Mouse (Mus musculus) lung, adult 2 months (tissue): ENCODE measurements around the gene Pithd1. TPM values are rescaled to one million over a fixed set of nuclear protein-coding genes. Genes with fewer than 3 reads are reported as not detected.

Experiments
- DNase-seq: peaks from one replicate; pipeline ENCODE4 v3.0.0; 2022
- H3K4me1 ChIP-seq: fragments of 200-500 bp; 2 replicates; pipeline ENCODE4 v1.6.1; 2011; ENCODE audit warnings: low read length; ENCODE audit not compliant: control insufficient read depth, insufficient read depth
- H3K4me3 ChIP-seq: fragments of 200-500 bp; replicated peaks from 2 replicates; pipeline ENCODE3; 2011; ENCODE audit warnings: low read depth, mild to moderate bottlenecking, control low read depth, low read length; ENCODE audit errors: extremely low read depth
- CTCF ChIP-seq: fragments of 200-500 bp; IDR thresholded peaks from 2 replicates; pipeline ENCODE4 v1.5.1; 2011; ENCODE audit warnings: mild to moderate bottlenecking, low read length, control low read depth; ENCODE audit not compliant: insufficient read depth
- POLR2A ChIP-seq: fragments of 200-500 bp; IDR thresholded peaks from 2 replicates; pipeline ENCODE4 v1.6.1; 2011; ENCODE audit warnings: low read depth, mild to moderate bottlenecking, control low read depth, low read length, borderline replicate concordance; ENCODE audit errors: extremely low read depth
- WGBS: fragments of 180-500 bp; shearing (Covaris S2); methylation state at CpG from one replicate; pipeline ENCODE4 v1.1.7; 2018; 5-methylcytosine and 5-hydroxymethylcytosine counted together
- polyA plus RNA-seq: library from polyadenylated mRNA; depleted of rRNA; stranded (reverse); fragments of >200 nt; gene quantifications from 2 replicates; pipeline ENCODE4 v1.2.3, GENCODE M21; 2012; rRNA removed

Pithd1 gene
- polyA plus RNA-seq, 1 experiment = 33.5 TPM

- H3K4me3 ChIP-seq = no peak overlapping the region
- 61% methylated on average over 12 of the region's 12 CpGs for WGBS
- TF ChIP-seq POLR2A (no peak), CTCF (no peak)
- no peak for DNase-seq
- H3K4me1 ChIP-seq = no peaks in the 10 kb centered on the region
These were observed 52.2 kb downstream of the Pithd1 start for GRCm38 (mm10) chr4:135934708-135935500.

- no peak for DNase-seq
- WGBS = 62% methylated on average over 5 of the region's 5 CpGs
- no peak overlapping the region for H3K4me3 ChIP-seq
- no peaks in the 10 kb centered on the region for H3K4me1 ChIP-seq
- TF ChIP-seq CTCF (peak; percentile 75), POLR2A (no peak)
These were observed 55.2 kb downstream of the Pithd1 start for GRCm38 (mm10) chr4:135931832-135932231.

GRCm38 (mm10) chr4:135930239-135930638, 56.8 kb downstream of the Pithd1 start:
- H3K4me3 ChIP-seq = no peak overlapping the region
- no peak for TF ChIP-seq POLR2A
- no peak for TF ChIP-seq CTCF
- WGBS = 94% methylated on average over 8 of the region's 8 CpGs
- H3K4me1 ChIP-seq = no peaks in the 10 kb centered on the region
- DNase-seq = no peak

GRCm38 (mm10) chr4:135929828-135930227, 57.2 kb downstream of the Pithd1 start:
- no peaks in the 10 kb centered on the region for H3K4me1 ChIP-seq
- WGBS = 87% methylated on average over 9 of the region's 9 CpGs
- H3K4me3 ChIP-seq = no peak overlapping the region
- no peak for DNase-seq
- no peak for TF ChIP-seq CTCF
- no peak for TF ChIP-seq POLR2A

- TF ChIP-seq POLR2A (no peak), CTCF (no peak)
- H3K4me3 ChIP-seq = no peak overlapping the region
- WGBS = 85% methylated on average over 5 of the region's 5 CpGs
- DNase-seq = no peak
- H3K4me1 ChIP-seq = no peaks in the 10 kb centered on the region
These were observed 57.7 kb downstream of the Pithd1 start for GRCm38 (mm10) chr4:135929405-135929804.

GRCm38 (mm10) chr4:135928376-135928775, 58.7 kb downstream of the Pithd1 start:
- H3K4me3 ChIP-seq = no peak overlapping the region
- TF ChIP-seq POLR2A = no peak
- TF ChIP-seq CTCF = no peak
- DNase-seq = no peak
- whole genome bisulfite sequencing = 90% methylated on average over 9 of the region's 9 CpGs
- no peaks in the 10 kb centered on the region for H3K4me1 ChIP-seq

GRCm38 (mm10) chr4:135926861-135927260, 60.2 kb downstream of the Pithd1 start:
- TF ChIP-seq CTCF (no peak), POLR2A (no peak)
- Histone ChIP-seq H3K4me1 (peaks cover 2% of the 10 kb centered on the region; the same call in 1 of the 2 replicates), H3K4me3 (no peak overlapping the region)
- WGBS = 70% methylated on average over 3 of the region's 3 CpGs
- DNase-seq = no peak

GRCm38 (mm10) chr4:135926195-135926808, 60.8 kb downstream of the Pithd1 start:
- WGBS = 85% methylated on average over 10 of the region's 10 CpGs
- peaks cover 4% of the 10 kb centered on the region; the same call in 1 of the 2 replicates for H3K4me1 ChIP-seq
- no peak overlapping the region for H3K4me3 ChIP-seq
- TF ChIP-seq POLR2A = no peak
- no peak for TF ChIP-seq CTCF
- DNase-seq = no peak

Other genes with a start within 250 kb of the Pithd1 start
- 0.44 and 3.1 TPM in 2 replicates for gene Myom3, start 227.5 kb downstream of the Pithd1 start, polyA plus RNA-seq
- gene Srsf10, start 131.5 kb downstream of the Pithd1 start, polyA plus RNA-seq = 72.6 and 84.9 TPM in 2 replicates
- 13.6 and 21.0 TPM in 2 replicates for gene Pnrc2, start 113.4 kb downstream of the Pithd1 start, polyA plus RNA-seq
- 7.3 and 9.1 TPM in 2 replicates for gene Cnr2, start 91.9 kb downstream of the Pithd1 start, polyA plus RNA-seq
- 51.5 and 64.0 TPM in 2 replicates for gene Fuca1, start 66.5 kb downstream of the Pithd1 start, polyA plus RNA-seq
- 43.8 and 49.6 TPM in 2 replicates for gene Hmgcl, start 40.8 kb downstream of the Pithd1 start, polyA plus RNA-seq
- gene Gale, start 23.5 kb downstream of the Pithd1 start, polyA plus RNA-seq = 19.5 and 25.0 TPM in 2 replicates
- 123 TPM in 2 replicates for gene Lypla2, start 14.6 kb downstream of the Pithd1 start, polyA plus RNA-seq
- gene Eloa, start 34.5 kb upstream of the Pithd1 start, polyA plus RNA-seq = 8.5 and 11.7 TPM in 2 replicates
- gene Rpl11, start 66.2 kb upstream of the Pithd1 start, polyA plus RNA-seq = 181 and 218 TPM in 2 replicates
- gene Id3, start 156.2 kb upstream of the Pithd1 start, polyA plus RNA-seq = 390 and 505 TPM in 2 replicates
- gene E2f2, start 185.1 kb upstream of the Pithd1 start, polyA plus RNA-seq = 8.9 and 11.2 TPM in 2 replicates
- gene Asap3, start 219.1 kb upstream of the Pithd1 start, polyA plus RNA-seq = 8.7 and 9.3 TPM in 2 replicates